Mouse (Mus musculus) hindbrain, postnatal 0 days (tissue): ENCODE results near the gene Trmt61a. TPM values are rescaled to one million over a fixed set of nuclear protein-coding genes. Genes with fewer than 3 reads are reported as not detected.

Source experiments
- ATAC-seq: fragments of 200-750 bp; cut with Nextera tagmentation; 2 replicates; pipeline ENCODE4 v1.8.0; 2017; ENCODE audit warnings: mild to moderate bottlenecking, moderate TSS enrichment, moderate library complexity
- DNase-seq: peaks from one replicate; pipeline ENCODE4 v3.0.0-alpha.2; 2015; ENCODE audit warnings: low spot score
- H3K27ac ChIP-seq: fragments of 300-500 bp; sonication (generic); 2 replicates; pipeline ENCODE4 v1.5.1; 2014; ENCODE audit warnings: mild to moderate bottlenecking
- H3K27me3 ChIP-seq: fragments of 300-500 bp; sonication (generic); 2 replicates; pipeline ENCODE4 v1.6.1; 2014; ENCODE audit warnings: low read length, mixed read lengths; ENCODE audit not compliant: insufficient read depth
- H3K36me3 ChIP-seq: fragments of 300-500 bp; sonication (generic); 2 replicates; pipeline ENCODE4 v1.6.1; 2014; ENCODE audit warnings: low read length, mixed read lengths; ENCODE audit not compliant: insufficient read depth
- H3K4me1 ChIP-seq: fragments of 300-500 bp; sonication (generic); 2 replicates; pipeline ENCODE4 v1.6.1; 2014; ENCODE audit warnings: antibody characterized with exemption, low read length, mixed read lengths; ENCODE audit not compliant: insufficient read depth
- H3K4me2 ChIP-seq: fragments of 300-500 bp; sonication (generic); 2 replicates; pipeline ENCODE4 v1.6.1; 2014; ENCODE audit warnings: low read depth, mild to moderate bottlenecking, low read length, moderate library complexity, mixed read lengths
- H3K4me3 ChIP-seq: fragments of 300-500 bp; sonication (generic); 2 replicates; pipeline ENCODE4 v1.5.1; 2014; ENCODE audit warnings: low read length
- H3K9ac ChIP-seq: fragments of 300-500 bp; sonication (generic); replicated peaks from 2 replicates; pipeline ENCODE4 v1.6.1; 2014; ENCODE audit warnings: mild to moderate bottlenecking, low read length, moderate library complexity, mixed read lengths
- H3K9me3 ChIP-seq: fragments of 300-500 bp; sonication (generic); 2 replicates; pipeline ENCODE4 v1.6.1; 2016; ENCODE audit warnings: low read length, mixed read lengths
- CTCF ChIP-seq: IDR thresholded peaks from 2 replicates; pipeline ENCODE4 v1.5.1; 2016; ENCODE audit warnings: antibody characterized with exemption, control low read depth, low read depth
- WGBS: fragments of 180-500 bp; shearing (Covaris S2); extraction: QIAGEN DNeasy Blood & Tissue Kit; methylation state at CpG from one replicate; pipeline ENCODE4 v1.1.7; 2014; 5-methylcytosine and 5-hydroxymethylcytosine counted together
- polyA plus RNA-seq: library from polyadenylated mRNA; unstranded; fragments of >200 nt; fragmentation: Nextera tagmentation; extraction: Ambion mirVana; gene quantifications from 2 replicates; pipeline ENCODE4 v1.2.1, GENCODE M21; 2015
- total RNA-seq: library from RNA; depleted of rRNA; stranded (reverse); fragments of >200 nt; gene quantifications from 2 replicates; pipeline ENCODE4 v1.2.3, GENCODE M21; 2014

Gene Trmt61a
- total and polyA plus RNA-seq, 2 experiments from 2014 or later, result 9.2 to 29.7 TPM

DNA sequence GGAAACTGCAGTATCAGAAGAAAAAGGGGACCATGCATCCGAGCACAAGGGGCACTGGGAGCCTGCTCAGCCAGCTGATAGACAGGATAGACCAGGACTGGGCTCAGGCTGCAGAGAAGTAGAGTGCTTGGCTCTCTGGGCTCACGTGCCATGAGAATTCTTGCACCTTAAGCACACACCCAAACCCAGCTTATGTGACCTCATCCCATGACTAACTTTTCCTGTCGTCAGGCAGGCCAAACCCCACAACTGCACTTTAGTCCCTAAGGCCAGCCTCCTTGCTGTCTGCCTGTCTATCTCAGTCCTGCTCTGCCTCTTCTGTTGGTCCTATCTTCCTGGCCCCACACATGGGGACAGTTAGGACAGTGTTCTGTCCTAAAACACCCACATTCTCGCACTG is 19.8 kb downstream of the Trmt61a start:
- ATAC-seq (no peak), DNase-seq (no peak)
- no peak overlapping the region for H3K4me2 ChIP-seq
- no peaks in the 10 kb centered on the region for H3K27me3 ChIP-seq
- no peaks in the 10 kb centered on the region for H3K36me3 ChIP-seq
- 76% methylated on average over 4 of the region's 4 CpGs for WGBS
- H3K27ac ChIP-seq, result no peak overlapping the region
- H3K4me3 ChIP-seq, result no peak overlapping the region
- no peak overlapping the region for H3K9ac ChIP-seq
- no peaks in the 10 kb centered on the region for H3K9me3 ChIP-seq
- TF ChIP-seq CTCF, result no peak
- peaks cover 27% of the 10 kb centered on the region for H3K4me1 ChIP-seq

DNA sequence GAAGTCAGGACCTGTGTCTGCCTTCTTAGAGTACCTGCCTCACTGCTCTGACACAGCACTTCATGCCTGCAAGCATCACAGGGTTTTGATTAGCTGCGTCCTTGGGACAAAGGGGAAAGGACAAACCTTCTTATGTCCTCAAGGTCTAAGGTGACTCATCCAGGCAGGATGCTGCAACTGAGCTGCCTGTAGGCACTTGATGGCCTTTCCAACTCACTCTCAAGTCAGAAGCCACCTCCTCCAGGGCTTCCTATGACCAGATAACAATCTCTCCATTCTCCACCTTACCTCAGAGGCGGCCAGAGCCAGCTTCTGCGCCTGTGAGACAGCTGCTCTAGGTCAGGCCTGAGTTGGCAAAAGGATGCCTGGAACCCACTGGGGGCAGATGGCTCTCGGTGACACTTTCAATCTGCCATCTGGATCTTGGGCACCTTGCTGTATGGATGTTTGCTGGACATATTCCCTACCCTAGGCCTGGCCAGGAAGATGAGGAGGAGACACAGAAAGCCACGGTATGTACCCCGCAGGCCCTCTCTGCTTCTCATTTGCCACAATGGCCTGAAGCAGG is 20.5 kb downstream of the Trmt61a start:
- Histone ChIP-seq H3K27ac (peak overlapping the region; percentile 5; the same call in 1 of the 2 replicates), H3K4me1 (peaks cover 20% of the 10 kb centered on the region), H3K27me3 (no peaks in the 10 kb centered on the region), H3K4me3 (no peak overlapping the region), H3K9ac (no peak overlapping the region), H3K36me3 (no peaks in the 10 kb centered on the region), H3K9me3 (no peaks in the 10 kb centered on the region), H3K4me2 (no peak overlapping the region)
- ATAC-seq (no peak), DNase-seq (peak; percentile 68)
- WGBS, result 45% methylated on average over 6 of the region's 6 CpGs
- no peak for TF ChIP-seq CTCF

DNA sequence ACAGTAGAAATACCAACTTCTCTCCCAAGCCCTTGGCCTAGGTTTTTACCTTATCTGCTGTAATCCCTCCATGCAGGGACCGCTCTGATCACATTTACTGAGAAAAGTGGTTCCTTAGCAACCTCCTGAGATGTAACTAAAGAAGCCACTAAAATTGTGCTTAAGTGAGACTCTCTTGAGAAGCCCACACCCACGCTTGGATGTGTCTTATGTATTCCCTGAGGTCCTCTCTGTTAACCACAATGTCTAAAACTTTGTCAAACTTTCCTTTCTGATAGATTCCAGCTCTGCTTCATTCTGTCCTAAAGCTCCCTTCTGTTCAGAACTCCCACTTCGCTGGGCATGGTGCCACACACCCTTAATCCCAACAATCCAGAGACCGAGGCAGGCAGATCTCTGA is 21.6 kb downstream of the Trmt61a start:
- WGBS, result 76% methylated on average over 4 of the region's 4 CpGs
- ATAC-seq, result no peak

DNA sequence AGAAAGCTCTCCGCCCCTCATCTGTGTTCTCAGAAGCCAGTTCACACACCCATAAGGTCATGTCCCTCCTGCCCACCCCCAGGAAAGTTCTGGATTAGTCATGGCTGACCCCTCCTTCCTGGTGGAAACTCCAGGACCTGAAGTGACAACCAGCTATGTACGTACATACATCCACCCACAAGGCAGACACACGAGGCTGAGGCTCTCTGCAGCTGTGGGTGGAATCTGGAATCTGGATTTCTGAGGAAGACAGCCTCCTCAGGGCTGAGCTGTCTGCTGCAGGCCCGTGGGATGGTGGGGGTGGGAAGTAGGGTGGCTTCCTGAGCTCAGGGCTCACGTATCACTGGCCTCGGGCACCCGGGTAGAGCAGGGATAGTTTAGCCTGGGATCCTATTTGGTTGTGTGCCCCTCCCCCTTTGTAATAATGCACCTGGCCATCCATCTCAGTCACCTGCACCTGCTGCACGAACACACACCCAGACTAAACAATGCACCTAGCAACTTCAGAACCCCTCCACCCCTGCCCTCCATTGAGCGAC is 23.1 kb downstream of the Trmt61a start:
- Histone ChIP-seq H3K9ac (no peak overlapping the region), H3K4me1 (no peaks in the 10 kb centered on the region), H3K27me3 (no peaks in the 10 kb centered on the region), H3K9me3 (no peaks in the 10 kb centered on the region), H3K4me2 (no peak overlapping the region), H3K27ac (no peak overlapping the region), H3K4me3 (no peak overlapping the region), H3K36me3 (no peaks in the 10 kb centered on the region)
- ATAC-seq (no peak), DNase-seq (no peak)
- WGBS, result 80% methylated on average over 9 of the region's 9 CpGs
- TF ChIP-seq CTCF, result no peak

More for the DNA sequence above, 21.6 kb downstream of the Trmt61a start:
- no peaks in the 10 kb centered on the region for H3K36me3 ChIP-seq
- no peak overlapping the region for H3K9ac ChIP-seq
- H3K4me3 ChIP-seq, result no peak overlapping the region
- TF ChIP-seq CTCF, result no peak
- DNase-seq, result no peak
- H3K9me3 ChIP-seq, result no peaks in the 10 kb centered on the region
- peaks cover 9% of the 10 kb centered on the region for H3K4me1 ChIP-seq
- no peaks in the 10 kb centered on the region for H3K27me3 ChIP-seq
- H3K27ac ChIP-seq, result no peak overlapping the region
- no peak overlapping the region for H3K4me2 ChIP-seq

GRCm38 (mm10) chr12:111703301-111703700 is 25.4 kb downstream of the Trmt61a start:
- no peak overlapping the region for H3K4me3 ChIP-seq
- H3K4me2 ChIP-seq, result no peak overlapping the region
- H3K27ac ChIP-seq, result no peak overlapping the region
- no peak for ATAC-seq
- no peaks in the 10 kb centered on the region for H3K36me3 ChIP-seq
- no peaks in the 10 kb centered on the region for H3K9me3 ChIP-seq
- no peak for TF ChIP-seq CTCF
- H3K27me3 ChIP-seq, result no peaks in the 10 kb centered on the region
- WGBS, result 72% methylated on average over 3 of the region's 3 CpGs
- no peak overlapping the region for H3K9ac ChIP-seq
- H3K4me1 ChIP-seq, result no peaks in the 10 kb centered on the region
- no peak for DNase-seq

DNA sequence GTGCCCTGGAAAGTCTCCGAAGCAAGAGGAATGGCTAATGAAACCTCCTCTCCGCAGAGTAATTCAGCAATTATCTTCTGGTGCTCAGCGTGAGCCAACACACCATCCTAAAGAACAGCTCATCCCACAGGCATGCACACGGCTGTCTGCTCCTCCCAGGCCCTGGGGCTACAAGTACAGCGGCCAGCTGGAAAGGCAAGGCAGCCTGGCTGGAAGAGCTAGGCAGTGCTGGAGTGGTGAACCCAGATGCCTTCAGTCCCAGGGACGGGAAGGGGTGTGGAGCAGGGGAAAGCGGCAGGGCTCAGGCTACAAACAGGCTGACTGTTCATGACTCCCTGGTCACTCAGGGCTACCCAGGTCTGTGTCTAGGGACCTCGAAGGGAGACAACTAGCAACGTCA is 26.7 kb downstream of the Trmt61a start:
- peak overlapping the region; percentile 55 for H3K27ac ChIP-seq
- H3K4me1 ChIP-seq, result no peaks in the 10 kb centered on the region
- peak; percentile 26 for DNase-seq
- H3K4me3 ChIP-seq, result no peak overlapping the region
- H3K27me3 ChIP-seq, result no peaks in the 10 kb centered on the region
- peak; percentile 13; the same call in 1 of the 2 replicates for ATAC-seq
- no peak overlapping the region for H3K9ac ChIP-seq
- no peak for TF ChIP-seq CTCF
- WGBS, result 42% methylated on average over 9 of the region's 9 CpGs
- H3K9me3 ChIP-seq, result no peaks in the 10 kb centered on the region
- peaks cover 8% of the 10 kb centered on the region; the same call in 1 of the 2 replicates for H3K36me3 ChIP-seq
- H3K4me2 ChIP-seq, result no peak overlapping the region

- peak overlapping the region; percentile 55; the same call in 1 of the 2 replicates for H3K27ac ChIP-seq
- ATAC-seq (no peak), DNase-seq (no peak)
- no peak for TF ChIP-seq CTCF
- no peaks in the 10 kb centered on the region for H3K27me3 ChIP-seq
- H3K36me3 ChIP-seq, result peaks cover 15% of the 10 kb centered on the region
- no peak overlapping the region for H3K4me2 ChIP-seq
- no peak overlapping the region for H3K4me3 ChIP-seq
- no peaks in the 10 kb centered on the region for H3K4me1 ChIP-seq
- H3K9me3 ChIP-seq, result no peaks in the 10 kb centered on the region
- 76% methylated on average over 15 of the region's 15 CpGs for WGBS
- H3K9ac ChIP-seq, result no peak overlapping the region
These were observed 27.5 kb downstream of the Trmt61a start for GRCm38 (mm10) chr12:111705186-111705973.
